Mouse (Mus musculus) heart, embryonic 13.5 days (tissue): ENCODE measurements at regions not wholly inside any gene's neighbourhood (a gene's known extent, or its start where the extent isn't known, plus 50 kb on each side); places are given as distances from the start of the nearest gene placed in this dataset.

ENCODE experiments used
- ATAC-seq: fragments of 200-750 bp; cut with Nextera tagmentation; 2 replicates; pipeline ENCODE4 v1.8.0; 2017; ENCODE audit warnings: moderate TSS enrichment; ENCODE audit not compliant: insufficient number of reproducible peaks, low FRiP score, low TSS enrichment; ENCODE audit errors: extremely low read depth
- H3K27ac ChIP-seq: fragments of 300-500 bp; sonication (generic); replicated peaks from 2 replicates; pipeline ENCODE4 v1.5.1; 2015; ENCODE audit warnings: moderate library complexity, mild to moderate bottlenecking, inconsistent platforms
- H3K27me3 ChIP-seq: fragments of 300-500 bp; sonication (generic); replicated peaks from 2 replicates; pipeline ENCODE4 v1.6.1; 2015; ENCODE audit warnings: mild to moderate bottlenecking, inconsistent platforms
- H3K36me3 ChIP-seq: fragments of 300-500 bp; sonication (generic); 2 replicates; pipeline ENCODE4 v1.6.1; 2015; ENCODE audit warnings: mild to moderate bottlenecking, inconsistent platforms
- H3K4me1 ChIP-seq: fragments of 300-500 bp; sonication (generic); 2 replicates; pipeline ENCODE4 v1.6.1; 2015; ENCODE audit warnings: inconsistent platforms
- H3K4me2 ChIP-seq: fragments of 300-500 bp; sonication (generic); 2 replicates; pipeline ENCODE4 v1.6.1; 2015; ENCODE audit warnings: inconsistent platforms, mild to moderate bottlenecking, moderate library complexity
- H3K4me3 ChIP-seq: fragments of 300-500 bp; sonication (generic); 2 replicates; pipeline ENCODE4 v1.5.1; 2015; ENCODE audit warnings: moderate library complexity, mild to moderate bottlenecking, inconsistent platforms
- H3K9ac ChIP-seq: fragments of 300-500 bp; sonication (generic); 2 replicates; pipeline ENCODE4 v1.6.1; 2015; ENCODE audit warnings: inconsistent platforms, mild to moderate bottlenecking, moderate library complexity
- H3K9me3 ChIP-seq: fragments of 300-500 bp; sonication (generic); 2 replicates; pipeline ENCODE4 v1.6.1; 2016; ENCODE audit warnings: inconsistent platforms
- WGBS: fragments of 180-500 bp; shearing (Covaris S2); methylation state at CpG from one replicate; pipeline ENCODE4 v1.1.7; 2015; ENCODE audit warnings: mixed read lengths; 5-methylcytosine and 5-hydroxymethylcytosine counted together

- Histone ChIP-seq H3K4me1 (peaks cover 11% of the 10 kb centered on the region; the same call in 1 of the 2 replicates), H3K9ac (no peak overlapping the region), H3K4me3 (no peak overlapping the region), H3K4me2 (no peak overlapping the region), H3K36me3 (no peaks in the 10 kb centered on the region), H3K9me3 (no peaks in the 10 kb centered on the region), H3K27me3 (peaks cover 4% of the 10 kb centered on the region), H3K27ac (no peak overlapping the region)
- ATAC-seq = no peak
- WGBS = 38% methylated on average over 4 of the region's 4 CpGs
Observed at GRCm38 (mm10) chr8:11065303-11065702, 57.0 kb upstream of the Irs2 start.

DNA sequence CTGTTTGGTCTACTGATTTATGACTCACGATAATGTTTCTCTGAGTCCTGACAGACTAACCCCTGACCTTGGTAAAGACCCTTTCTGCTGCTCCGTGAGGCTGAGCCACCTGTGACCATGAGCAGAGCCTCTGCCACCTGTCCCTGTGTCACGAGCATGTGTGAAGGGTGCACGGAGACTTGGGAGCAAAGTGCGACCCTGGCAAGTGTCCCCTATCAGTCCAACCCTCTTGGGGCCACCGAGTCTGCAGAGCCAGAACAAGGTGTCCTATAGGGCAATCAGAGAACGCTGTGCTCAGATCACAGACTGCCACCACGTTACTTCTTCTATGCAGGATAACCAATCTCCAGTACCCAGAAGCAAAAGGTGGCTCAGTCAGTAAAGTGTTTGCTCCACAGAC, 54.8 kb upstream of the Irs2 start:
- Histone ChIP-seq H3K27ac (no peak overlapping the region), H3K36me3 (no peaks in the 10 kb centered on the region), H3K4me3 (no peak overlapping the region), H3K9me3 (no peaks in the 10 kb centered on the region), H3K4me1 (peaks cover 11% of the 10 kb centered on the region; the same call in 1 of the 2 replicates), H3K27me3 (peaks cover 7% of the 10 kb centered on the region), H3K9ac (no peak overlapping the region), H3K4me2 (no peak overlapping the region)
- ATAC-seq = no peak
- 70% methylated on average over 8 of the region's 8 CpGs for WGBS

GRCm38 (mm10) chr8:11062348-11062946, 54.2 kb upstream of the Irs2 start:
- no peaks in the 10 kb centered on the region for H3K36me3 ChIP-seq
- H3K4me2 ChIP-seq = no peak overlapping the region
- H3K27me3 ChIP-seq = peaks cover 7% of the 10 kb centered on the region
- H3K4me3 ChIP-seq = no peak overlapping the region
- no peak overlapping the region for H3K9ac ChIP-seq
- peaks cover 11% of the 10 kb centered on the region; the same call in 1 of the 2 replicates for H3K4me1 ChIP-seq
- no peak overlapping the region for H3K27ac ChIP-seq
- ATAC-seq = no peak
- no peaks in the 10 kb centered on the region for H3K9me3 ChIP-seq
- 39% methylated on average over 3 of the region's 3 CpGs for WGBS

DNA sequence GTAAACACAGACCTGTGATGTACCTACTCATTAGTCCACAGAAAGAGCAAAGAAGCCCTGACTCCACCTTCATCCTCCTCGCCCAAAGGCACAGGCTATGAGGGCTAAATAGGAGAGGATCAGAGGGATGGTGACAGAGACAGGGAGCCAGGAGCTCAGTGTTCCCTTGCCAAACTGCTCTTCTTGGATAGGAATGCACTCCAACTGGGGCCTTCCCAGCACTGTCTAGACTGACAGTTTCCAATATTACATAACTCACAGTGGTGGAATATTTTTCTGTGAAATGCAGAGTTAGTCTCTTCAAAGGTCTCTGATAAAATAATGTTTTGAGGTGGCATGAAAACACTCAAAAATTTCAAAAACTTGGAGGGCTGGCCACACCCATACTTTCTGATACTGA, 53.5 kb upstream of the Irs2 start:
- Histone ChIP-seq H3K9me3 (no peaks in the 10 kb centered on the region), H3K36me3 (no peaks in the 10 kb centered on the region), H3K4me1 (peaks cover 11% of the 10 kb centered on the region; the same call in 1 of the 2 replicates), H3K27me3 (peaks cover 7% of the 10 kb centered on the region), H3K4me3 (no peak overlapping the region), H3K27ac (no peak overlapping the region), H3K4me2 (no peak overlapping the region), H3K9ac (no peak overlapping the region)
- 71% methylated on average over 1 of the region's 1 CpGs for WGBS
- no peak for ATAC-seq

DNA sequence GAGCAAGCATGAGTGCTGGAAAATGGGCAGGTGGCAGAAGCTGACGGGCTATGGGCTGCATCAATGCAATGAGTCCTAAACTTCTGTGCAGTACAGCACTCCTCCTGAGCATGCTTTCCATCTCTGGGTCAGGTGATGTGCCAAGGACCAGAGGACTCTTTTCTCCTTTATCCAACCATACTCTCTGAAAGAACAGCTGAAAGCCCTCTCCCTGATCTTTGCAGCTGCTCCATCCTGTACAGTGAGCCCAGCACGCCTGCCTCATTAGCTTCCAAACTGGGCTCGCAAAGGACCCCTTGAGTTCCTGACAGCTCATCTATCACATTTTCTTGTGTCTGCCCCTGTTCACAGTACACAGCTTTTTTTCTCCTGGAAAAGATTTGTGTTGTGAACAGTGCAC, 52.3 kb upstream of the Irs2 start:
- 69% methylated on average over 3 of the region's 3 CpGs for WGBS
- no peak for ATAC-seq

GRCm38 (mm10) chr8:11058392-11058791, 50.1 kb upstream of the Irs2 start:
- Histone ChIP-seq H3K4me2 (no peak overlapping the region), H3K27ac (no peak overlapping the region), H3K9me3 (no peaks in the 10 kb centered on the region), H3K4me3 (no peak overlapping the region), H3K4me1 (peaks cover 16% of the 10 kb centered on the region; the same call in 1 of the 2 replicates), H3K27me3 (peaks cover 7% of the 10 kb centered on the region; the same call in 1 of the 2 replicates), H3K36me3 (no peaks in the 10 kb centered on the region), H3K9ac (no peak overlapping the region)
- 85% methylated on average over 3 of the region's 3 CpGs for WGBS
- no peak for ATAC-seq

More for the DNA sequence above, 52.3 kb upstream of the Irs2 start:
- H3K4me2 ChIP-seq = no peak overlapping the region
- no peaks in the 10 kb centered on the region for H3K9me3 ChIP-seq
- no peak overlapping the region for H3K27ac ChIP-seq
- H3K4me1 ChIP-seq = peaks cover 16% of the 10 kb centered on the region; the same call in 1 of the 2 replicates
- no peak overlapping the region for H3K9ac ChIP-seq
- H3K27me3 ChIP-seq = peaks cover 7% of the 10 kb centered on the region
- no peak overlapping the region for H3K4me3 ChIP-seq
- H3K36me3 ChIP-seq = no peaks in the 10 kb centered on the region
